14 mouse cellular contexts compared by ENCODE assay signal in the genomic region with DNA sequence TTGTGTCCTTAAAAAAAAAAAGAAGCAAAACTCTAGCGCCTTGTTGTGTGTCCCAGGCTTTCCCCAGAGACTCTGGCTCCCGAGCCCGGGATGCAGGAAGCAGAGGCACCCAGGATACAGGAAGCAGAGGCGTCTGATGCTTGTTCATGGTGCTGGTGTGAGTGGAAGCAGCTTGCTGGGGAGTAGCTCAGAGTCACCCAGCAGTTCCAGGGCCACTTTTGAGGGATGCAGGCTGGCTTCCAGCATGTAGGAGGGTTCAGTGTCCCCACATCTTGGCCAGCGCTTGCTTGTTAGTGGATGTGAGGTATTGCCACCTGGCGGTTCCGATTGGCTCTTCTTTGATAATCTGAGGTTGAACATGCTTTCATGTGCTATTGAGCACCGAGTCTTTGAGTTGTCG. TPM values are rescaled to one million over a fixed set of nuclear protein-coding genes. Genes with fewer than 3 reads are reported as not detected.
DNase-seq lines count a peak whose midpoint lies in the region; ATAC-seq and TF ChIP-seq lines count a peak whose summit lies in the region.
"Had no signal": no experiment of that assay in that cellular context is flagged by ENCODE, and none has a peak within 500 bp of the region (broad histone marks: within the 10 kb centered on the region; RNA-seq: fewer than 3 reads in every experiment).

No protein-coding gene starts in this region.

- H3K9me3 ChIP-seq in lung, embryonic 14.5 days (ENCODE audit: low read depth, low read length), result no peaks in the 10 kb centered on the region
- H3K9me3 ChIP-seq in heart, embryonic 14.5 days (ENCODE audit: control insufficient read depth, low read length), result no peaks in the 10 kb centered on the region
- H3K9me3 ChIP-seq in liver, postnatal 0 days (ENCODE audit: low read length), result no peaks in the 10 kb centered on the region
- H3K9me3 ChIP-seq: forebrain, embryonic 10.5 days; neural tube, embryonic 12.5 days had no signal

- no peak overlapping the region for H3K4me3 ChIP-seq in heart, adult 2 months
- peak overlapping the region; percentile 32; the same call in 1 of the 2 replicates for H3K4me3 ChIP-seq in lung, embryonic 14.5 days (ENCODE audit: low read depth, low read length)
- H3K4me3 ChIP-seq in heart, embryonic 14.5 days (ENCODE audit: control insufficient read depth in 1 of 2, insufficient read depth in 1 of 2, low read depth in 1 of 2, low read length in 2 of 2), result peak overlapping the region; percentile 19 to 42
- no peak overlapping the region for H3K4me3 ChIP-seq in liver, postnatal 0 days (ENCODE audit: low read depth, low read length)
- H3K4me3 ChIP-seq: neural tube, embryonic 12.5 days had no signal

- peaks cover 34% of the 10 kb centered on the region for H3K4me1 ChIP-seq in heart, adult 2 months (ENCODE audit: control insufficient read depth, insufficient read depth, low read length)
- peaks cover 19% of the 10 kb centered on the region for H3K4me1 ChIP-seq in lung, embryonic 14.5 days (ENCODE audit: insufficient read depth)
- H3K4me1 ChIP-seq in heart, embryonic 14.5 days (ENCODE audit: control insufficient read depth in 2 of 2, insufficient read depth in 2 of 2, low read length in 2 of 2), result peaks cover 38 to 54% of the 10 kb centered on the region in 2 experiments
- H3K4me1 ChIP-seq in liver, postnatal 0 days (ENCODE audit: insufficient read depth), result peaks cover 19% of the 10 kb centered on the region

- H3K79me2 ChIP-seq in heart, adult 2 months (replicated peaks; ENCODE audit: control insufficient read depth, insufficient read depth, low read length), result no peaks in the 10 kb centered on the region

- no peaks in the 10 kb centered on the region for H3K27me3 ChIP-seq in heart, adult 2 months (ENCODE audit: control insufficient read depth, insufficient read depth, low read length)
- H3K27me3 ChIP-seq in lung, embryonic 14.5 days (ENCODE audit: insufficient read depth, low read length), result no peaks in the 10 kb centered on the region
- H3K27me3 ChIP-seq in heart, embryonic 14.5 days (ENCODE audit: control insufficient read depth, insufficient read depth, low read length), result no peaks in the 10 kb centered on the region
- no peaks in the 10 kb centered on the region for H3K27me3 ChIP-seq in liver, postnatal 0 days (ENCODE audit: insufficient read depth, low read length)
- H3K27me3 ChIP-seq: neural tube, embryonic 12.5 days had no signal

- TF ChIP-seq CTCF in heart, adult 2 months (IDR thresholded peaks at IDR 0.05), result no peak
- no peak for TF ChIP-seq CTCF in lung, embryonic 14.5 days (IDR thresholded peaks at IDR 0.05; ENCODE audit: low read depth)
- no peak for TF ChIP-seq CTCF in liver, postnatal 0 days (IDR thresholded peaks at IDR 0.05; ENCODE audit: low read depth)

- intact Hi-C loops in heart, adult 2 months (cut with DNase I), result no loop called here
- intact Hi-C loops in heart, postnatal 14 days (cut with DNase I), result no loop called here

- no peak for ATAC-seq in lung, embryonic 14.5 days (ENCODE audit: insufficient read depth)
- ATAC-seq in heart, embryonic 14.5 days (ENCODE audit: insufficient number of reproducible peaks, insufficient read depth, low FRiP score, low read depth), result no peak
- ATAC-seq in liver, postnatal 0 days, result no peak

- no peaks in the 10 kb centered on the region for H3K36me3 ChIP-seq in heart, adult 2 months (ENCODE audit: control insufficient read depth, insufficient read depth, low read length)
- H3K36me3 ChIP-seq in lung, embryonic 14.5 days (ENCODE audit: insufficient read depth), result no peaks in the 10 kb centered on the region
- H3K36me3 ChIP-seq in heart, embryonic 14.5 days (ENCODE audit: control insufficient read depth, insufficient read depth, low read length), result no peaks in the 10 kb centered on the region
- no peaks in the 10 kb centered on the region for H3K36me3 ChIP-seq in liver, postnatal 0 days (replicated peaks; ENCODE audit: insufficient read depth, low read length)
- H3K36me3 ChIP-seq: neural tube, embryonic 12.5 days had no signal

- DNase-seq in heart, adult 2 months, result no peak
- DNase-seq in heart, postnatal 14 days, result no peak
- DNase-seq in lung, embryonic 14.5 days, result no peak
- no peak for DNase-seq in lung, postnatal 14 days
- no peak for DNase-seq in liver, postnatal 0 days
- no peak for DNase-seq in cerebellum, adult 9-10 months
- DNase-seq in frontal cortex, postnatal 10 days (ENCODE audit: low spot score in 2 of 2), result no peak
- DNase-seq: B cell, adult 2 months; gastrocnemius, postnatal 25 days; kidney, adult 18-20 months; right cerebral cortex, postnatal 25 days had no signal

- H3K4me2 ChIP-seq in lung, embryonic 14.5 days, result peak overlapping the region; percentile 61; the same call in 1 of the 2 replicates
- peak overlapping the region; percentile 90 for H3K4me2 ChIP-seq in heart, embryonic 14.5 days (ENCODE audit: low read length)
- no peak overlapping the region for H3K4me2 ChIP-seq in liver, postnatal 0 days (ENCODE audit: low read depth, low read length)

- 55% methylated on average over 9 of the region's 9 CpGs for WGBS in heart, adult 2 months
- WGBS in lung, embryonic 14.5 days, result 70% methylated on average over 9 of the region's 9 CpGs
- WGBS in heart, embryonic 14.5 days, result 67% methylated on average over 9 of the region's 9 CpGs
- 72% methylated on average over 9 of the region's 9 CpGs for WGBS in liver, postnatal 0 days (ENCODE audit: insufficient replicate concordance)

- TF ChIP-seq EP300 in heart, adult 2 months (IDR thresholded peaks at IDR 0.05; ENCODE audit: insufficient read depth, low read depth, low read length), result no peak
- no peak for TF ChIP-seq EP300 in liver, postnatal 0 days (IDR thresholded peaks at IDR 0.05; ENCODE audit: low read depth)

- H3K27ac ChIP-seq in heart, adult 2 months, result peak overlapping the region; percentile 82; the same call in 1 of the 2 replicates
- H3K27ac ChIP-seq in lung, embryonic 14.5 days (ENCODE audit: low read depth), result peak overlapping the region; percentile 95; the same call in 1 of the 2 replicates
- peak overlapping the region; percentile 98 for H3K27ac ChIP-seq in heart, embryonic 14.5 days (replicated peaks in 1 of 2; ENCODE audit: control insufficient read depth in 1 of 2, insufficient read depth in 1 of 2, low read depth in 2 of 2, low read length in 2 of 2)
- peak overlapping the region; percentile 29; the same call in 1 of the 2 replicates for H3K27ac ChIP-seq in liver, postnatal 0 days (ENCODE audit: low read depth)
- H3K27ac ChIP-seq: neural tube, embryonic 12.5 days had no signal

- TF ChIP-seq POLR2A in heart, adult 2 months (IDR thresholded peaks at IDR 0.05; ENCODE audit: insufficient read depth, low read depth, low read length), result no peak

- H3K9ac ChIP-seq in heart, adult 2 months (ENCODE audit: low read depth, low read length), result no peak overlapping the region
- H3K9ac ChIP-seq in lung, embryonic 14.5 days, result no peak overlapping the region
- peak overlapping the region; percentile 74; the same call in 1 of the 2 replicates for H3K9ac ChIP-seq in heart, embryonic 14.5 days (ENCODE audit: low read length)
- H3K9ac ChIP-seq in liver, postnatal 0 days (replicated peaks), result no peak overlapping the region
- H3K9ac ChIP-seq: neural tube, embryonic 12.5 days had no signal

RNA-seq across cellular contexts. Expression of a gene that starts 9.2 kb away (rescaled TPM):
- total RNA-seq in heart, adult 2 months (2021), result 10 to 100 TPM; 58.1 to 64.8 TPM
- polyA plus RNA-seq in heart, adult 2 months (2012; rRNA removed), result 51.7 and 65.0 TPM in 2 replicates
- 10 to 100 TPM; 37.3 to 39.3 TPM for total RNA-seq in heart, postnatal 14 days (2021)
- polyA plus RNA-seq in lung, embryonic 14.5 days (2014; fragmentation: Nextera tagmentation; extraction: Ambion mirVana), result 50.3 and 55.8 TPM in 2 replicates
- 62.8 and 72.9 TPM in 2 replicates for polyA plus RNA-seq in heart, embryonic 14.5 days (2014; fragmentation: Nextera tagmentation; extraction: Ambion mirVana)
- 10.7 and 12.0 TPM in 2 replicates for polyA plus RNA-seq in liver, postnatal 0 days (2015; fragmentation: Nextera tagmentation; extraction: Ambion mirVana)

RNA-seq across cellular contexts. Expression of a gene that starts 28.5 kb away (rescaled TPM):
- not detected for total RNA-seq in heart, adult 2 months (2021)
- not detected in 2 replicates for polyA plus RNA-seq in heart, adult 2 months (2012; rRNA removed)
- total RNA-seq in heart, postnatal 14 days (2021), result not detected
- 0.18 TPM in 1 of 2 replicates, not detected in the other for polyA plus RNA-seq in lung, embryonic 14.5 days (2014; fragmentation: Nextera tagmentation; extraction: Ambion mirVana)
- not detected in 2 replicates for polyA plus RNA-seq in heart, embryonic 14.5 days (2014; fragmentation: Nextera tagmentation; extraction: Ambion mirVana)
- polyA plus RNA-seq in liver, postnatal 0 days (2015; fragmentation: Nextera tagmentation; extraction: Ambion mirVana), result not detected in 2 replicates
- total RNA-seq: gastrocnemius, postnatal 25 days had no signal
- polyA plus RNA-seq: forebrain, embryonic 10.5 days had no signal

RNA-seq across cellular contexts. Expression of a gene that starts 35.0 kb away (rescaled TPM):
- 1 to 10 TPM; 2.4 to 2.5 TPM for total RNA-seq in heart, adult 2 months (2021)
- 2.7 and 3.2 TPM in 2 replicates for polyA plus RNA-seq in heart, adult 2 months (2012; rRNA removed)
- total RNA-seq in heart, postnatal 14 days (2021), result 1 to 10 TPM; 1.4 to 2.0 TPM
- polyA plus RNA-seq in lung, embryonic 14.5 days (2014; fragmentation: Nextera tagmentation; extraction: Ambion mirVana), result 11.5 and 11.6 TPM in 2 replicates
- 0.63 and 0.76 TPM in 2 replicates for polyA plus RNA-seq in heart, embryonic 14.5 days (2014; fragmentation: Nextera tagmentation; extraction: Ambion mirVana)
- polyA plus RNA-seq in liver, postnatal 0 days (2015; fragmentation: Nextera tagmentation; extraction: Ambion mirVana), result 1.8 and 2.2 TPM in 2 replicates

Comparison
In these comparisons a context has a peak if more than half of its experiments do, and no peak if none do; other contexts are left out.
1. H3K4me3 ChIP-seq: peak in lung, embryonic 14.5 days (single experiment) and heart, embryonic 14.5 days (2 of 2); none in heart, adult 2 months (single experiment) and liver, postnatal 0 days (single experiment).
2. H3K27ac ChIP-seq: peak in every context shown above with its lines; median percentile 98 in heart, embryonic 14.5 days; 95 in lung, embryonic 14.5 days; 82 in heart, adult 2 months; 29 in liver, postnatal 0 days.